Mouse (Mus musculus): Measurements from ENCODE around the gene Egfl8. TPM values are rescaled to one million over a fixed set of nuclear protein-coding genes. Genes with fewer than 3 reads are reported as not detected.
A peak's percentile ranks its signal among the peaks of the same experiment; 100 is the strongest.

Gene Egfl8
- polyA plus RNA-seq, 1 experiment from 2014 or later, result 4.0 TPM

DNA sequence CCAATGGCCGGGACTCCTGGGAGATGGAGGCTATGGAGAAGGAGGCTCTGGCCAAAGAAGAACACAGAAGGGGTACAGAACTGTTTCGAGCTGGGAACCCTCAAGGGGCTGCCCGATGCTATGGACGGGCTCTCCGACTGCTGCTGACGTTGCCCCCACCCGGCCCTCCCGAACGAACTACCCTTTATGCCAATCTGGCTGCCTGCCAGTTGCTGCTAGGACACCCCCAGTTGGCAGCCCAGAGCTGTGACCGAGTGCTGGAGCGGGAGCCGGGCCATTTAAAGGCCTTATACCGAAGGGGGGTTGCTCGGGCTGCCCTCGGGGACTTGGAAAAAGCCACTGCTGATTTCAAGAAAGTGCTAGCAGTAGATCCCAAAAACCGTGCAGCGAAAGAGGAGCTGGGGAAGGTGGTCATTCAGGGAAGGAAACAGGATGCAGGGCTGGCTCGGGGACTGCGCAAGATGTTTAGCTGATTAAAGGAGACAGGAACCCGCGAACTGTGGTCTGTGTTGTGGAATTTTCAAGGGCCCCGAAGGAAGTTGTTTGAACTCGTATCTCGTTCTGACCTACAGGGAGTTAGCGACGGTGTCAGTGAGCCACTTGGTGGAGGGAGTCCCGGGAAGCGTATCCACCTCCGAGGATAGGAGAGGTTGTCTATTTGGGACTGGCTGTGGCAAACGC, 30.2 kb upstream of the Egfl8 start:
- peaks cover 34% of the 10 kb centered on the region for H3K36me3 ChIP-seq (replicated peaks)
- no peak for DNase-seq (ENCODE audit: low spot score)
- no peaks in the 10 kb centered on the region for H3K27me3 ChIP-seq (replicated peaks; ENCODE audit: low read depth, poor library complexity, severe bottlenecking)
- peak overlapping the region; percentile 99 for H3K4me3 ChIP-seq
- no peaks in the 10 kb centered on the region for H3K9me3 ChIP-seq
- peaks cover 46% of the 10 kb centered on the region for H3K4me1 ChIP-seq
- no peak overlapping the region for H3K27ac ChIP-seq (replicated peaks)
- WGBS, result 92% methylated on average over 30 of the region's 30 CpGs

DNA sequence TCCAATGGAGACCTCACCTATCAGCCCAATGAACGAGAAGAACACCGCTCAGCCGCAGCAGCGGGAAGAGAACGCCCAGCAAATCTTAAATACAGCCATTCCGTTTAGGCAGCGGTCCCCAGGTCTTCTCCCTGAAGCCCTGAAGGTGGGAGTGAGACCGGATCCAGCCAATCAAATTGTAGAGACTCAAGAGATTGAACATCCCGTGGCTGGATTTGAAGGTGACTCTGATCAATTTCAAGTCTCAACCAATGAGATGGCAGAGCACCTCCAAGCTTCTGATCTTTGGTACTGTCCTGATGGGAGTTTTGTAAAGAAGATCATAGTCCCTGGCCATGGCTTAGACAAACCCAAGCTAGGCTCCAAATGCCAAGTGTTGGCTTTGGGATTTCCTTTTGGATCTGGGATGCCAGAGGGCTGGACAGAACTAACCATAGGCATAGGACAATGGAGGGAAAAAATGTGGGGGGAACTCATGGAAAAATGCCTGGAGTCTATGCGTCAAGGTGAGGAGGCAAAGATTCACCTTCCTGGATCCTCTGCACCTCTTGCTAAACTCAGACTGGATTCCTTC, 29.6 kb upstream of the Egfl8 start:
- Histone ChIP-seq H3K4me1 (peaks cover 52% of the 10 kb centered on the region), H3K27me3 (replicated peaks; ENCODE audit: low read depth, poor library complexity, severe bottlenecking) (no peaks in the 10 kb centered on the region), H3K27ac (replicated peaks) (peak overlapping the region; percentile 83), H3K9me3 (no peaks in the 10 kb centered on the region), H3K4me3 (peak overlapping the region; percentile 99), H3K36me3 (replicated peaks) (peaks cover 28% of the 10 kb centered on the region)
- no peak for DNase-seq (ENCODE audit: low spot score)
- WGBS, result 47% methylated on average over 10 of the region's 10 CpGs

DNA sequence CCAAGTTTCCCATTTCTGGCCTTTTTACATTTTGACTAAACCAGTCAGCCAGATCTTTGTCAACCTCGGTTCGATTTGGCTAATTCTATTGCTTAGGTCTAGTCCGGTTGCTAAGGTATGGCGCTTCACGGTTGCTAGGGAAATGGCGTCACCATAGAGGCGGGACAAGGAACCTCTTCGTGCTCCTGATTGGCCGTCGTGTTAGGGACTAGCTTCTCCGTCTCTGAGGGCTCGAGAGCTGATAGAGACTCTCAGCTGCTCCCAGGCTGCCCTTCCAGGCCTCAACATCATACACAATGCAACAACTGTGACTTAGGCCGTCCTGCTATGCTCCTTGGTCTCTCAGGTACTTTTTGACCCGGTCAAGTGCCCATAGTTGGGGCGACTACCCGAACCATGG, 28.8 kb upstream of the Egfl8 start, which contains the start of gene Fkbpl:
Gene Fkbpl, plus strand, starts transcription at position 157 of the 400 bp plus-strand sequence.
- peak; percentile 93 for DNase-seq (ENCODE audit: low spot score)
- under 1% methylated on average over 16 of the region's 16 CpGs for WGBS
- Histone ChIP-seq H3K9me3 (no peaks in the 10 kb centered on the region), H3K27me3 (replicated peaks; ENCODE audit: low read depth, poor library complexity, severe bottlenecking) (no peaks in the 10 kb centered on the region), H3K4me3 (peak within 1 kb of the TSS; percentile 99), H3K36me3 (replicated peaks) (peaks cover 21% of the 10 kb centered on the region), H3K4me1 (peaks cover 53% of the 10 kb centered on the region), H3K27ac (replicated peaks) (peak within 1 kb of the TSS; percentile 83)

DNA sequence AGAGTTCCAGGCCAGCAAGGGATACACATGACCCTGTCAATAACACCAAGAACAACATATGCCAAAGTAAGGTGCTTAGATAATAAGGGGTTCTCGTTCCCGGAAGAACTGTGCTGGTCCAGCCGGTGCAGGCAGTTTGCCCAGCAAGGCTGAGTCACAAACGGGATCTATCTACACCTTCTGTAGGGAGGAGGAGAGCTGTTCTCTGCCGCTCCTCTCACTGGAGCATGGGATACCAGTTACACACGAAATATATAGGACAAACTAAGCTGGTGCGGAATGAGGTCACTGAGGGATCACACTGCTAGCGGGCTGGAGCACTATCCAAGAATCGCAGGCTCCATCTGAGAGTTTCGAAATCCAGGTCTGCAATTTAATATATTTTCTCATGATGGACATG, 28.2 kb upstream of the Egfl8 start:
- peak overlapping the region; percentile 66; the same call in 1 of the 2 replicates for H3K27ac ChIP-seq (replicated peaks)
- no peaks in the 10 kb centered on the region for H3K9me3 ChIP-seq
- no peaks in the 10 kb centered on the region for H3K27me3 ChIP-seq (replicated peaks; ENCODE audit: low read depth, poor library complexity, severe bottlenecking)
- DNase-seq (ENCODE audit: low spot score), result no peak
- WGBS, result 87% methylated on average over 10 of the region's 10 CpGs
- peaks cover 51% of the 10 kb centered on the region for H3K4me1 ChIP-seq
- peaks cover 14% of the 10 kb centered on the region for H3K36me3 ChIP-seq (replicated peaks)
- H3K4me3 ChIP-seq, result no peak overlapping the region

DNA sequence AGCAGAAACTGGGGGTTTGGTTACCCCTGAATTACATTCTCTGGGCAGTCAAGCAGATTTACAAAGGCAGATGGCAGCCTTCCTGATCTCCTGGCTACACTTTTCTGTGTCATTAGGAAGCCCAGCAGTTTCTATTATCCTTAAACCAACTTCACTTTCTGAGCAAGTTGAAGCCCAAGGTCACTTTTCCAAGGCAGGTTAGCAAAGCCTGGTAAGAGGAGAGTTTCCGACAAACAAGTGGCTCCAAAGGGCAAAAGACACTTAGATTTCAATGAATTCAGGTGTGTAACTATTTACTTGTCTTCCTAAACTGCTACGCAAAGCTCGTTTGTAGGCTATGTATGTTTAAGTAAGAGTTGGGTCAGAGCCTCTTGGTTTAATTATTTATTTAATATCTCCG, 27.6 kb upstream of the Egfl8 start:
- H3K36me3 ChIP-seq (replicated peaks), result peaks cover 9% of the 10 kb centered on the region
- H3K27me3 ChIP-seq (replicated peaks; ENCODE audit: low read depth, poor library complexity, severe bottlenecking), result no peaks in the 10 kb centered on the region
- DNase-seq (ENCODE audit: low spot score), result no peak
- H3K27ac ChIP-seq (replicated peaks), result no peak overlapping the region
- H3K4me3 ChIP-seq, result no peak overlapping the region
- H3K4me1 ChIP-seq, result peaks cover 45% of the 10 kb centered on the region
- WGBS, result 90% methylated on average over 4 of the region's 4 CpGs
- no peaks in the 10 kb centered on the region for H3K9me3 ChIP-seq

DNA sequence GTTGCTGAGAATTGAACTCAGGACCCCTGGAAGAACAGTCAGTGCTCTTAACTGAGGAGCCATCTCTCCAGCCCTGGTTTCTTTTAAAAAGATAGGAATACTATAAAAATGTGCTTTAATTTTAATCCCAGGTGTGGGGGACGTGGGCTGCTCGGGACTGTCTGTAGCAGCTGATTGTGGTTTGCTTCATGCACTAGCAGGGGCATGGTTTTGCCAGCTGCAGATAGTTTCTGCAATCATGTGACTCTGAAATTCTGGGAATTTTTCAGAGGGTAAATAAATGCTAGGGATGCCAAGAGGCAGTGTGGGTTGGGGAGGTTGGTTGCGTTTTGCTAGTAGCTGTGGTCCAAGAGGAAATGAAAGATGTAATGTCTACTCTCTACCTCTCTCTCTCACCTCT, 26.2 kb upstream of the Egfl8 start:
- Histone ChIP-seq H3K27ac (replicated peaks) (peak overlapping the region; percentile 84; the same call in 1 of the 2 replicates), H3K4me1 (peaks cover 34% of the 10 kb centered on the region), H3K9me3 (no peaks in the 10 kb centered on the region), H3K4me3 (no peak overlapping the region), H3K36me3 (replicated peaks) (peaks cover 9% of the 10 kb centered on the region), H3K27me3 (replicated peaks; ENCODE audit: low read depth, poor library complexity, severe bottlenecking) (peaks cover 7% of the 10 kb centered on the region; the same call in 1 of the 2 replicates)
- WGBS, result 83% methylated on average over 3 of the region's 3 CpGs
- DNase-seq (ENCODE audit: low spot score), result no peak

DNA sequence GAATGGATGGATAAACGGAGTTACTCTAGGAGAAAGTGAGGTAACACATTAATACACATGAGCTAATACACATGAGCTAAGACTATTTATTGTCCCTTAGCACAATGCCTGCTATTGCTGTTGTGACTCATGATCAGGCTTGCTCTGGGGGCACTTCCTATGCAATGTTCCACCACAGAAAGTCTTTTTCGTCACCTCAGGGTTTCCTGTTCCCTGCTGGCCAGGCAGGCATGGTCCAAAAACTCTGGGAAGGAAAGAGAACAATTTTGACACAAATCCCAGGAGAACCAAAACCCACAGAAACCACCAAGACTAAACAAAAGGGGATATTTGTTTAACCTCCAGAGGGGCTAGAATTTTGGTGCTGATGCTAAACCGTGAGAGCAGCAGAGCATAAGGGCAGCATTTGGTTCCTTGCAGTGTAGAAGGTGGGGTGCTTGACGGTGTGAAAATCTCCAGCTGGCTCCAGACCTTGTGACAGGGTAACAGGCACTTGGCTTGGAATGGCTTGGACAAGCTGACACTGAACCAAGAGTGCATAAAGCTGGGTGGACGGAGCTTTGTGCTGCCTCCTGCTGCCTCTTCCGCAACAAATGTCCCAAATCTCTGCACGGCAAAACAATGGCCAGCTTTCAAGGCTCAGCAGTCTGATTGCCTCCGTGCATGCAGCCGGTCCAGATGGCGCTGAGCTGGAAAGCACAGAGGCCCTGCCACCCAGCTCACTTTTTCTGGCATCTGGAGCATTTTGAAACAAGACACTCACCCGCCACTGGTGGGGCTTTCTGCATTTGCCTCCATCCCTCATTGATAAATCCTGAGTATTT, 25.2 kb upstream of the Egfl8 start:
- Histone ChIP-seq H3K27ac (replicated peaks) (peak overlapping the region; percentile 84), H3K4me3 (peak overlapping the region; percentile 29; the same call in 1 of the 2 replicates), H3K9me3 (no peaks in the 10 kb centered on the region), H3K4me1 (peaks cover 27% of the 10 kb centered on the region), H3K36me3 (replicated peaks) (peaks cover 6% of the 10 kb centered on the region), H3K27me3 (replicated peaks; ENCODE audit: low read depth, poor library complexity, severe bottlenecking) (peaks cover 9% of the 10 kb centered on the region; the same call in 1 of the 2 replicates)
- peak; percentile 68 for DNase-seq (ENCODE audit: low spot score)
- WGBS, result 17% methylated on average over 11 of the region's 11 CpGs

DNA sequence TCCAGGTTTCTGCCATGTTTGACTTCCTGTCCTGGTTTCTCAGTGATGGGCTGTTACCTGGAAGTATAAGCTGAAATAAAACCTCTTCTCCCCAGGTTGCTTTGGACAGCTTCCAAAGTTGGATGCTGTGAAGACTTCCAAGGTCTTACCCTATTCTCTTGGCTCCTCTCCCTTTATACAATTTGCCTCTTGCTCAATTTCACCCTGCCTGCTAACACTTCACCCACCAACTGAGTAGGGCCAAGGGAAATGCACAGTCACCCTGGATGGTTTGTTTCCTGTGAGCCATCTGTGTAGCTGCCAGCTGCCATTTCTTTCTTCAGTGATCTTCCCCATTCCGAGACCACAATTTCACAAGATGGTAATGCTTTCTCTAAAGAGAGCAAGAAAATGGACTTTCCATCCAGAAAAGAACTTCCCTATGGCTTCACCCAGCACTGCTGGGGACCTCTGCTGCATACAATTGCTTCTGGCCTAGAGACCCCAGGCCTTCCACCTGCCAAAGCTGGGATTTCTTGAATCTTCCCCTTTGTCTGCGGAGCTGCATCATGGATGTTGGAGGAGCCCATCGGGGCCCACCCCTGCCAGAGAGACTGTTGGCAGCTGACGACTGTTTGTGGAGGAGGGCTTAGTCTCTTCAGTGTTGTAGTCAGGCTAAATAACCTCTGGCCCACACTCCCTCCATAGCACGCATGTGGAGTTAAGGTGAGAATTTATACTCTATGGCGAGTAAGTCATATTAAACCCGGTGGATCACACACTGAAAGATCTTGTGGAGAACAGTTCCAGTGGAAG, 23.9 kb upstream of the Egfl8 start:
- H3K4me3 ChIP-seq, result no peak overlapping the region
- 85% methylated on average over 7 of the region's 7 CpGs for WGBS
- H3K27me3 ChIP-seq (replicated peaks; ENCODE audit: low read depth, poor library complexity, severe bottlenecking), result peaks cover 15% of the 10 kb centered on the region; the same call in 1 of the 2 replicates
- no peaks in the 10 kb centered on the region for H3K9me3 ChIP-seq
- no peak for DNase-seq (ENCODE audit: low spot score)
- peak overlapping the region; percentile 35; the same call in 1 of the 2 replicates for H3K27ac ChIP-seq (replicated peaks)
- peaks cover 17% of the 10 kb centered on the region for H3K4me1 ChIP-seq
- H3K36me3 ChIP-seq (replicated peaks), result no peaks in the 10 kb centered on the region

DNA sequence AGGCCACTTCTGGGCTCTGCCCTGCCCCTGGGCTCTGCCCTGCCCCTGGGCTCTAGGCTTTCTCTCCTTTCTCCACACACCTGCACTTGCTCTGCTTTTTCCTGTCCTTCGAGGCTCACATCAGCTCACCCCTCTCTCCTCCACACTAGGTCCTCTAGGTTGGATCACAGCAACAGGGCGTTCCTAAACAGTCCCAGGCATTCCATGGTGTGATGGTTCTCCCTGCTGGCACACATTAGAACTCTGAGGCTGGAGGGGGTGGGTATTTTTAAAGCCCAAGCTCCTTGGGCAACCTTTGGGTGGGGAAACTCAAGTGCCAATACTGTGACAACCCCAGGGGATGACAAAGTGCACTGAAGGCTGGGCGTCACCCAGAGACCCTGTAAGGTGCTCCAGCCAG, 21.7 kb upstream of the Egfl8 start:
- WGBS, result 70% methylated on average over 3 of the region's 3 CpGs
- H3K27me3 ChIP-seq (replicated peaks; ENCODE audit: low read depth, poor library complexity, severe bottlenecking), result peaks cover 31% of the 10 kb centered on the region
- H3K4me1 ChIP-seq, result peaks cover 24% of the 10 kb centered on the region
- 0 out of 2 replicates have a peak overlapping the region, but pooled peaks have one; percentile 0 for H3K4me3 ChIP-seq
- DNase-seq (ENCODE audit: low spot score), result no peak
- no peaks in the 10 kb centered on the region for H3K36me3 ChIP-seq (replicated peaks)
- no peaks in the 10 kb centered on the region for H3K9me3 ChIP-seq
- no peak overlapping the region for H3K27ac ChIP-seq (replicated peaks)

DNA sequence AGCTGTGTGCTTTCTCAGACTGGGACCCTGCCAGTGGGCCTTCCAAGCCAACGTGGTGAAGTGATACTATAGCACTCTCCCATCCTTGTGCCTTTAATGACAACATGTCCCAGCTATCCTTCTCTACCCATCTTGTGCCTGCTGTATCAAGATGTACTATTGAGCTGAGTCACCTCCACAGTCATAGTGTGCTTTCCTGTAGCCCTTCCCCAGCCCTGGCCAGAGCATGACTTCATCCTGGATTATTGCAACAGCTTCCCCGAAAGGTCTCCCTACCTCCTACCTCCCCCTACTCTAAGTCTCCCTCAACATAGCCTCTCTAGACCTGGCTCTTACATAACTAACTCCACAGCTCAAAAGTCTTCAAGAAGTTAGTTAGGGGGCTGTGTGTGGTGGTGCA, 19.9 kb upstream of the Egfl8 start:
- Histone ChIP-seq H3K4me1 (peaks cover 29% of the 10 kb centered on the region), H3K9me3 (no peaks in the 10 kb centered on the region), H3K4me3 (no peak overlapping the region), H3K36me3 (replicated peaks) (no peaks in the 10 kb centered on the region), H3K27me3 (replicated peaks; ENCODE audit: low read depth, poor library complexity, severe bottlenecking) (peaks cover 49% of the 10 kb centered on the region), H3K27ac (replicated peaks) (no peak overlapping the region)
- 70% methylated on average over 2 of the region's 2 CpGs for WGBS
- no peak for DNase-seq (ENCODE audit: low spot score)

DNA sequence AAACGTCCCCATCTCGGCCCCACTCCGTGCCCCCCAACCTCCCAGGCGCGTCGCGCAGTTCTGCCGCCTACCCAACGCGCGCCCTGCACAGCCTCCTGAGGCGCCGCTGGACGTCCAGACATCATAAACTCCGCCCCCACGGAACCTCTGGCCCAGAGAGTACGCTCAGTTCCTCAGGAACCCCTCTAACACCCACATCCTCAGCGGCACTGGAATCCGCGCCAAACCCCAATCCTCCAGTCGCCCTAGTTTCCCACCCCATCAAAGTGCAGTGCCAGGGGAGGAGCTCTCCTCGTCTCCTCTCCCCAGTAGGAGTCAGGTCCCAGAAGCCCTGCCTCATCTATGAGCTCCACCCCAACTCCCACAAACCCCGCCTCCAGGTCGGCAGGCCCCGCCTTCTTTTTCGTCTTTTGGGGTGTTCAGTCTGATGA, 16.5 kb upstream of the Egfl8 start:
- peak overlapping the region; percentile 57 for H3K27ac ChIP-seq (replicated peaks)
- peaks cover 58% of the 10 kb centered on the region for H3K4me1 ChIP-seq
- under 1% methylated on average over 26 of the region's 26 CpGs for WGBS
- no peaks in the 10 kb centered on the region for H3K36me3 ChIP-seq (replicated peaks)
- DNase-seq (ENCODE audit: low spot score), result peak; percentile 64
- peaks cover 67% of the 10 kb centered on the region for H3K27me3 ChIP-seq (replicated peaks; ENCODE audit: low read depth, poor library complexity, severe bottlenecking)
- peak overlapping the region; percentile 77 for H3K4me3 ChIP-seq
- no peaks in the 10 kb centered on the region for H3K9me3 ChIP-seq

DNA sequence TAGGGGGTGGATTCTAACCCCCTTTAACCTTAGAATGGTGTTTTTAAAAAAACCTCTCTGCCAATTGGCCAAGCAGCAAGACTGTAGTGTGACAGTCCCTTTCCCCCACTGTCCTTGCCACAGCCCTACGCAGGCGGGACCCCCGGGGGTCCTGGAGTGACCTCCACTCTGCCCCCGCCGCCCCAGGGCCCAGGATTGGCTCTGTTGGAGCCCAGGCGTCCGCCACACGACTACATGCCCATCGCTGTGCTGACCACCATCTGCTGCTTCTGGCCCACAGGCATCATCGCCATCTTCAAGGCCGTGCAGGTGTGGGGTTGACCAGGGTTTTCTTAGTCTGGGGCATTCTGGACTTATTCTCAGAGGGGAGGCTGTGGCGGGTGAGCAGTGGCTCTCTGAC, 15.9 kb upstream of the Egfl8 start:
- Histone ChIP-seq H3K36me3 (replicated peaks) (no peaks in the 10 kb centered on the region), H3K27ac (replicated peaks) (peak overlapping the region; percentile 57), H3K4me3 (peak overlapping the region; percentile 77), H3K27me3 (replicated peaks; ENCODE audit: low read depth, poor library complexity, severe bottlenecking) (peaks cover 65% of the 10 kb centered on the region), H3K9me3 (no peaks in the 10 kb centered on the region), H3K4me1 (peaks cover 63% of the 10 kb centered on the region)
- 3% methylated on average over 12 of the region's 12 CpGs for WGBS
- DNase-seq (ENCODE audit: low spot score), result peak; percentile 41

All from embryonic facial prominence, embryonic 10.5 days (tissue).